Mouse (Mus musculus) forebrain, embryonic 15.5 days (tissue): ENCODE data around the gene Nxpe3. TPM values are rescaled to one million over a fixed set of nuclear protein-coding genes. Genes with fewer than 3 reads are reported as not detected.
A peak's percentile ranks its signal among the peaks of the same experiment; 100 is the strongest.

ENCODE experiments used
- ATAC-seq: fragments of 200-750 bp; cut with Nextera tagmentation; replicated peaks from 2 replicates; pipeline ENCODE4 v1.8.0; 2017; ENCODE audit warnings: mild to moderate bottlenecking, moderate TSS enrichment, moderate library complexity
- H3K27ac ChIP-seq: fragments of 300-500 bp; sonication (generic); replicated peaks from 2 replicates; pipeline ENCODE4 v1.5.1; 2015; ENCODE audit warnings: mild to moderate bottlenecking, inconsistent platforms
- H3K27me3 ChIP-seq: fragments of 300-500 bp; sonication (generic); 2 replicates; pipeline ENCODE4 v1.6.1; 2015; ENCODE audit warnings: inconsistent platforms
- H3K36me3 ChIP-seq: fragments of 300-500 bp; sonication (generic); 2 replicates; pipeline ENCODE4 v1.6.1; 2015; ENCODE audit warnings: mild to moderate bottlenecking, inconsistent platforms
- H3K4me1 ChIP-seq: fragments of 300-500 bp; sonication (generic); 2 replicates; pipeline ENCODE4 v1.6.1; 2015; ENCODE audit warnings: inconsistent platforms
- H3K4me2 ChIP-seq: fragments of 300-500 bp; sonication (generic); replicated peaks from 2 replicates; pipeline ENCODE4 v1.6.1; 2015; ENCODE audit warnings: mild to moderate bottlenecking, inconsistent platforms
- H3K4me3 ChIP-seq: fragments of 300-500 bp; sonication (generic); 2 replicates; pipeline ENCODE4 v1.5.1; 2015; ENCODE audit warnings: mild to moderate bottlenecking, inconsistent platforms
- H3K9ac ChIP-seq: fragments of 300-500 bp; sonication (generic); replicated peaks from 2 replicates; pipeline ENCODE4 v1.6.1; 2015; ENCODE audit warnings: mild to moderate bottlenecking, inconsistent platforms
- H3K9me3 ChIP-seq: fragments of 300-500 bp; sonication (generic); 2 replicates; pipeline ENCODE4 v1.6.1; 2016; ENCODE audit warnings: inconsistent platforms
- WGBS: fragments of 180-500 bp; shearing (Covaris S2); methylation state at CpG from one replicate; pipeline ENCODE4 v1.1.7; 2015; ENCODE audit warnings: mixed read lengths; 5-methylcytosine and 5-hydroxymethylcytosine counted together
- polyA plus RNA-seq: library from polyadenylated mRNA; unstranded; fragments of >200 nt; fragmentation: Nextera tagmentation; extraction: Ambion mirVana; gene quantifications from 2 replicates; pipeline ENCODE4 v1.2.1, GENCODE M21; 2015

Gene Nxpe3
- polyA plus RNA-seq, 1 experiment from 2014 or later, result 1.3 TPM

DNA sequence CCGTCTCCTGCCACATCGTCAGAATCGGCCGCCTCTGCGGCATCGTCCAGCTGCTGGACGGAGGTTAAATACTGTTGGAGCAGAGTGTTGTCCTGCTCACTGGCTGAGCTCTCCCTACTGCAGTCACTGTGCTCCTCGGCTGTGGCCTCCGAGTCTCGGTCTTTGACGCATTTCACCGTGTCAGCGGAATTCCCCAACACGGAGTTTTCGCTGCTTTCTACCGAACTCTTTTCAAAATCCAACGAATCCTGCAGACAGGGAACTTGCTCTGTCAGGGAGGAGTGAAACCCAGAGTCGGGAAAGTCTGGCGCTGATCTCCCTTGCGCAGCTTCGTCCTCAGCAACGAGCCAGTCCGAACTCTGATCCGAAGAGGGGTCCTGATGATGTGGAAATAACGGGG lies 10.3 kb upstream of the Nxpe3 start:
- H3K27me3 ChIP-seq, result no peaks in the 10 kb centered on the region
- H3K9ac ChIP-seq, result no peak overlapping the region
- H3K4me3 ChIP-seq, result no peak overlapping the region
- H3K36me3 ChIP-seq, result peaks cover 26% of the 10 kb centered on the region
- no peaks in the 10 kb centered on the region for H3K4me1 ChIP-seq
- no peak overlapping the region for H3K27ac ChIP-seq
- WGBS, result 93% methylated on average over 25 of the region's 25 CpGs
- H3K4me2 ChIP-seq, result no peak overlapping the region
- ATAC-seq, result no peak
- H3K9me3 ChIP-seq, result no peaks in the 10 kb centered on the region

DNA sequence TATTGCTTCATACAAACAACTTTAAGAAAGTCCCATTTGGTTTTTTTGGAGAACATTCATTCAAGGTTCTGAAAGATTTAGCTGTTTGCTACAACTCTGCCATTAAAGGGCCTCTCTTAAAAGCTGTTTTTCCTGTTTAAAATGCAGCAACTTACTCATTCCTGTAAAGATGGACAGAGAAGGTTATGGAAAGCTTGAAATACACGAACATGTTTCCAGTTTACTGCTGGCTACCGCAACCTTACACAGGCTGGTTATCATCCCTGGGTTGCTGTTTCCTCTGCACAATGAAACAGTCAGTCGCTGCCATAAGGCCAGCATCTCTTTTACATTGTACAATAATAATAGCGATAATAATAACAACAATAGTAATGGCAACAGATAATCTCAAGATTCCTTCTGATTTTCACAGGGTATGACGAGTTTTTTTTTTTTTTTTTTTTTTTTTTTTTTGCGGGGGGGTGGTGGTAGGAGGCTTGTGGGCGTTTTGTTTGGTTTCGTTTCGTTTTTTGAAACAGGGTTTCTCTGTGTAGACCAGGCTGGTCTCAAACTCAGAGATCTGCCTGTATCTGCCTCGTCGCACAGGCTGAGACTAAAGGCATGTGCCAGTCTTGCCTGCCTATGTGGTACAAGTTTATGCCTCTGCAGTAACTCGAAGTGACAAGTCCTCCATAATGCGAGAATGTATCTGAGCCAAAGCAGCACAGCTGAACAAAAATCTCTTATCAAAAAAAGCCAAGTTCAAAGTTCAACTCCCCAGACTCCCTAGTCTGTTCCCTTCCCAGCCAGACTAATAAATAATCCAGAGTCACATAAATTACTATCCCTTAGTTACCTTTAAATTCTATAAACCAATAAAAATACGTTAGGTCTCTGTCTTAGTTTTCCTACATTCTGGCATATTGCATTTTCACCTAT lies 7.0 kb upstream of the Nxpe3 start:
- H3K4me1 ChIP-seq, result no peaks in the 10 kb centered on the region
- H3K4me2 ChIP-seq, result no peak overlapping the region
- H3K9ac ChIP-seq, result no peak overlapping the region
- H3K27me3 ChIP-seq, result no peaks in the 10 kb centered on the region
- WGBS, result 91% methylated on average over 14 of the region's 14 CpGs
- H3K36me3 ChIP-seq, result peaks cover 22% of the 10 kb centered on the region
- no peak for ATAC-seq
- H3K27ac ChIP-seq, result no peak overlapping the region
- H3K9me3 ChIP-seq, result no peaks in the 10 kb centered on the region
- H3K4me3 ChIP-seq, result no peak overlapping the region

DNA sequence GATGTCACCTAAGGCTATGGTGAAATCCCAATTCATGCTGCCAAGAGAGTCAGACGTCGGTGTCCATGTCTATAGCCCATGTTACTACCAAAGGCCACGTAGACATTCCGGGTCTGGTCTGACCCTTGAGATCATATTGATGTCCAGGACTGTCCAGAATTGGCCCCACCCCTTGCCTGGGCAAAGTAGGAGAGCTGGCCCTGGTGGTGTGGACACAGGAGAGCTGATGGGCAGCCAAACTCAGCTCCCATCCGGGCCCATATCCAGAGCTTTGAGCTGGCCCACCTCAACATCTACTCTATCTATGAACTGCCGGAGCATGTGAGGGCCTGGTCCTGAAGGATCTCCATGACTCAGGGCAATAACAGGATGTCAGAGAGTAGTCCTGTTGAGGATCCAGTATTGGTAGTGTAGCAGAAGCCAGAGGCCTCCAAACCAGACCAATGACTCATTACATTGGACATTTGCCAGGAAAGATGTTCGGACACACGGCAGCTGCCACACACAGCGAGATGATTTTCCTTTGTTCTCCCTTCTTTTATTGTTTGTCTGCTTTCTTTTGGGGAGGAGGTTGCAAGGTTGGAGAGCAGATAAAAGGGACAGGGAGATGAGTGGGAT lies 3.4 kb upstream of the Nxpe3 start:
- Histone ChIP-seq H3K36me3 (peaks cover 7% of the 10 kb centered on the region; the same call in 1 of the 2 replicates), H3K4me2 (no peak overlapping the region), H3K27me3 (no peaks in the 10 kb centered on the region), H3K27ac (no peak overlapping the region), H3K4me3 (no peak overlapping the region), H3K9ac (no peak overlapping the region), H3K4me1 (peaks cover 16% of the 10 kb centered on the region), H3K9me3 (no peaks in the 10 kb centered on the region)
- 74% methylated on average over 9 of the region's 9 CpGs for WGBS
- no peak for ATAC-seq

DNA sequence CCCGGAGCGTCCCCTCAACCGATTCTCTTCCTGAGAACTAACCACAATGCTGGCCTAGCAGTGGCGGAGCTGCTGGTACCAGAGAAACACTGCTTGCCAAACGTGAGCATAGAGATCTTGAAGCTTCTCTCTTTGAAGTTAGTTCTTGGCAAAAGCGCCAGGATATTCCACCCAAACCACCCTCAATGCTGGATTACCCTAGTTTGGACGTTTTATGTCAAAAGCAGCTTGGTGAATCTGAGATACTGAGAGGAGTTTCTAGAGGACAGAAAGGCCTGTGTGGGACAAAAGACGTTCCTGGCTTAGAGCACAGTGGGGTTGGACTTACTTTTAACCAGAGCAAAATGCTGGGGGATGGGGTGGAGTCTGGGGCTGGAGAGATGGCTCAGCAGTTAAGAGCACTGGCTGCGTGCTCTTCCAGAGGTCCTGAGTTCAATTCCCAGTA lies 588 bp upstream of the Nxpe3 start:
- no peaks in the 10 kb centered on the region for H3K36me3 ChIP-seq
- H3K9me3 ChIP-seq, result no peaks in the 10 kb centered on the region
- H3K4me2 ChIP-seq, result peak overlapping the region; percentile 66
- peak overlapping the region; percentile 52 for H3K4me3 ChIP-seq
- H3K27me3 ChIP-seq, result no peaks in the 10 kb centered on the region
- peak overlapping the region; percentile 58 for H3K9ac ChIP-seq
- WGBS, result 2% methylated on average over 9 of the region's 9 CpGs
- peak overlapping the region; percentile 90 for H3K27ac ChIP-seq
- H3K4me1 ChIP-seq, result peaks cover 19% of the 10 kb centered on the region
- ATAC-seq, result peak; percentile 15

DNA sequence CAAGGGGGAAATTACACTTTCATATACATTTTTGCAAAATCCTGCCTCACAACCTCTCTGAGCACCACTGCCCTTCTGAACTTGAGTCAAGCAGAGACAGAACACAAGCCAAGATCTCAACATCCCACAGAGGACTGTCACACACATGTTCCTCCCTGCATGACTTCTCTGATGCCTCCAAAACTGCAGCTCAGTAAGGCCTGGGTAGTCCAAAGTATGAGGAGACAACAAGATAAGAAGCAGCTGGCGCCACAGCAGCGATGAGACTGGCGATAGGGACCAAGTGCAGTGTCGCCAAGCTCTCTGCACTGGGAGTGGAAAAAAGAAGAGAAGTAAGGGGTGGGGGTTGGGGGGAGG lies 571 bp downstream of the Nxpe3 start:
- Histone ChIP-seq H3K9ac (peak overlapping the region; percentile 58), H3K36me3 (peaks cover 2% of the 10 kb centered on the region), H3K4me1 (peaks cover 19% of the 10 kb centered on the region), H3K27me3 (no peaks in the 10 kb centered on the region), H3K4me2 (peak overlapping the region; percentile 66), H3K27ac (peak overlapping the region; percentile 90), H3K9me3 (no peaks in the 10 kb centered on the region), H3K4me3 (peak overlapping the region; percentile 52)
- ATAC-seq, result no peak; the same call in 1 of the 2 replicates
- 0% methylated on average over 4 of the region's 4 CpGs for WGBS

DNA sequence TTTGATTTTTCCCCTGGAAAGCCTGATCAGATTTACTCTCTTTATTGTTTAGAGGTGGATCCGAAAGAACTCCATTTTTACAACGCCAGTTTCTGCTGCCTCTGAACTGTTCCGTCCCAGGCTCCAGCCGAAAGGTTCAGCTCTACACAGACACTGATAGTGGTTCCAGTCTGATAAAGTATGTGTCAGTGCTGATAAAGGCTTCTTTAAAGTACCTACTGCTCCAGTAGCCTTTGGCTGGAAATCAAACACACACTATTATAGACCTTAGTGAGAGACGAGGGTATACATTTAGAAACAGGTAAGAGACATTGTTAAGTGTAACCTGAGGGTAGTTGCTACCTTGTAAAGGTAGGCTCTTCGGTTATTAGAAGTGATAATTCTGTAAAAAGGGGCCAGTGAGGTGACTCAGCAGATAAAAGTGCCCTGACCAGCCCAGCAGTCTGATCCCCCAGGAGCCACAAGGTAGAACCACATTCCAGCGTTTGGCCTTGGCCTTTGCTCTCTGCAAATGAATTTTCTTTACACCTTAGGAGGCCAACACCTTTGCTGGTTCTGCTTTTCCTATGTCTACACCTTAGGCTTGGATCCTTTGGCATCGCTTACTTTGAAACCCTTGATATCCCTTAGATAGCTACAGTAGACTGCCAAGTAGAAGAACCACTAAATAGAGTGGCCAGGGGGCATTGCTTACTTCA lies 1.5 kb downstream of the Nxpe3 start:
- H3K4me3 ChIP-seq, result peak overlapping the region; percentile 52; the same call in 1 of the 2 replicates
- no peaks in the 10 kb centered on the region for H3K27me3 ChIP-seq
- H3K36me3 ChIP-seq, result peaks cover 6% of the 10 kb centered on the region
- peaks cover 19% of the 10 kb centered on the region for H3K4me1 ChIP-seq
- ATAC-seq, result no peak
- no peaks in the 10 kb centered on the region for H3K9me3 ChIP-seq
- no peak overlapping the region for H3K27ac ChIP-seq
- WGBS, result 87% methylated on average over 8 of the region's 8 CpGs
- peak overlapping the region; percentile 66; the same call in 1 of the 2 replicates for H3K4me2 ChIP-seq
- no peak overlapping the region for H3K9ac ChIP-seq

DNA sequence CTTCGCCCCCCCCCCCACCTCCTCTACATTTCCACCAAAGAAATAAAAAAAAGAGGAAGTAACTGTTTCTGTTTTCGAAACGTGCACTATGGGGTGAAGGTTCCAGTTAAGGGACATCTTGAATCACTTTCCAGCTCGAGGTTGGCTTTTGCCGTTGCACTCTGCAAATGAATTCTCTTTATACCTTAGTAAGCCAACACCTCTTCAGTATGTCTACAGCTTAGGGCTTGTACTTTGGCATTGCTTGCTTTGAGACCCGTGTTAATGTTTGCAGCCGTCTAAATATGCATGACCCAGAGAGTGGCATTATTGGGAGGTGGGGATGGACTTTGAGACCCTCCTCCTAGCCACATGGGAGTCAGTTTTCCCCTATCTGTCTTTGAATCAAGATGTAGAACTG lies 2.6 kb downstream of the Nxpe3 start:
- Histone ChIP-seq H3K4me2 (no peak overlapping the region), H3K27me3 (no peaks in the 10 kb centered on the region), H3K9ac (no peak overlapping the region), H3K36me3 (peaks cover 11% of the 10 kb centered on the region), H3K9me3 (no peaks in the 10 kb centered on the region), H3K4me1 (peaks cover 19% of the 10 kb centered on the region), H3K4me3 (no peak overlapping the region), H3K27ac (no peak overlapping the region)
- no peak for ATAC-seq
- 89% methylated on average over 6 of the region's 7 CpGs for WGBS

DNA sequence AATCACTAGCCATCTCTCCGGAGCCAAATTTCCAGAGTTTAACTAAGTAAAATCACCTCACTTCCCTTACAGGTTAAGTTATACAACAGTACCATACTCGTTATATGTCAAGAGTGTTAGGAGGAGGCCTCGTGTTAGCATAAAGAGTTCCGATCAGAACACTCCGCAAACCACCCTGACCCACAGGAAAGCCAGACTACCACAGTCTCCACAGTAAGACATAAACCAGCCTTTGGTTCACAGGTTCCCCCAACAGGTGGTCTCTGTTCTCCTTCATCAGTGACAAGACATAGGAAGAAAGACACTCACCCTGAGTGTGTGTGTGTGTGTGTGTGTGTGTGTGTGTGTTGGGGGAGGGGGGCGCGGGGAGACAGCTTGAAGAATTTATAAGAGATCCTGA lies 3.7 kb downstream of the Nxpe3 start:
- H3K27ac ChIP-seq, result no peak overlapping the region
- H3K27me3 ChIP-seq, result no peaks in the 10 kb centered on the region
- no peak for ATAC-seq
- H3K36me3 ChIP-seq, result peaks cover 11% of the 10 kb centered on the region
- peaks cover 19% of the 10 kb centered on the region for H3K4me1 ChIP-seq
- H3K9me3 ChIP-seq, result no peaks in the 10 kb centered on the region
- no peak overlapping the region for H3K9ac ChIP-seq
- WGBS, result 95% methylated on average over 7 of the region's 7 CpGs
- no peak overlapping the region for H3K4me2 ChIP-seq
- no peak overlapping the region for H3K4me3 ChIP-seq

DNA sequence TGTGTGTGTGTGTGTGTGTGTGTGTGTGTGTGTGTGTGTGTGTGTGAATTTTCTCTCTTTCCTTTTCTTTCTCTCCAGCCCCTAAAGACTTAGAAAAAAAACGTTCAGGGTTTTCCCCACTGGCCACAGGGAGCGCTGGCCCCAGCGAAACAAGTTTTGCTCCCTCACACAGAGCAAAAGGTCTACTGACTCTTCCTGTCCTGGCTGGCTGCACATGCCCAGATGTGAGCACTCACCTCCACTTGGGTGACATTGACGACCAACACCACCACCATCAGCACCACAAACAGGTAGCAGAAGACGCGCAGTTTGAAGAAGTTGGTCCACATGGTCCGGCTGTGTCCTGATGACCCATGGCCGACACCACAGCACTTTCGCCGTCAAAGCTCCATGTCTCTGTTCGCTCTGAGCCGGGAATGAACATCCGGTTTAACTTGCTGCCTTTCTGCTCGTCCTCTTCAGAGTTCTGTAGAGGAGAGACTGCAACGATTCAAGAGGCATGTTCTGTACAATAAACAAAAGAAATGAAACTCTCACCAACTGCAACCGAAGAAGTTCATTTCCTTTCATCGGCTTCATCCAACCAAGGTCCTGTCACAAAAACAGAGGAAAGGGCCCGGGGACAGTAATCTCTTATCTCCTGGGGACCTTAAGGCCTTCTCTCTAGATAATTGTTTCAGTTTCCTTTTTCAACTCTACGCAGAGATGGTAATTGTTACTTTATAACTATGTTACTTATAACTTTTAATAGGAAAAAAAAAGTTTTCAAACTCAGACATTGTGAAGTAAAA lies 4.5 kb downstream of the Nxpe3 start:
- no peak overlapping the region for H3K4me3 ChIP-seq
- ATAC-seq, result no peak
- H3K4me1 ChIP-seq, result peaks cover 15% of the 10 kb centered on the region
- H3K27ac ChIP-seq, result no peak overlapping the region
- H3K27me3 ChIP-seq, result no peaks in the 10 kb centered on the region
- 91% methylated on average over 19 of the region's 19 CpGs for WGBS
- no peaks in the 10 kb centered on the region for H3K9me3 ChIP-seq
- no peak overlapping the region for H3K9ac ChIP-seq
- peaks cover 11% of the 10 kb centered on the region for H3K36me3 ChIP-seq
- no peak overlapping the region for H3K4me2 ChIP-seq

DNA sequence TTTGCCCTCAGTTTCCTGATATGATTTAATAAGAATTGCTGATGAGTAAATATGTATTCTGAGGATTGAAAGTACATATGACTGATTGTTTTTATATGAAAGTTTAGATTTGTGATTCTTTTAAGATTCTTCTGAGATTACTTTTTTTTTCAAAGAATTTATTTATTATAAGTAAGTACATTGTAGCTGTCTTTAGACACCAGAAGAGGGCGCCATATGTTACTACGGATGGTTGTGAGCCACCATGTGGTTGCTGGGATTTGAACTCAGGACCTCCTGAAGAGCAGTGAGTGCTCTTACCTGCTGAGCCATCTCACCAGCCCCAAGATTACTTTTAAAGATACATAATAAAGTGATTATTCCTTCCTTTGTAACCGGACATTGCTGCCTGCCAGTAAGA lies 5.6 kb downstream of the Nxpe3 start:
- Histone ChIP-seq H3K9me3 (no peaks in the 10 kb centered on the region), H3K4me2 (no peak overlapping the region), H3K27me3 (no peaks in the 10 kb centered on the region), H3K4me1 (peaks cover 13% of the 10 kb centered on the region), H3K27ac (no peak overlapping the region), H3K36me3 (peaks cover 14% of the 10 kb centered on the region), H3K4me3 (no peak overlapping the region), H3K9ac (no peak overlapping the region)
- no peak for ATAC-seq
- WGBS, result 88% methylated on average over 3 of the region's 3 CpGs

DNA sequence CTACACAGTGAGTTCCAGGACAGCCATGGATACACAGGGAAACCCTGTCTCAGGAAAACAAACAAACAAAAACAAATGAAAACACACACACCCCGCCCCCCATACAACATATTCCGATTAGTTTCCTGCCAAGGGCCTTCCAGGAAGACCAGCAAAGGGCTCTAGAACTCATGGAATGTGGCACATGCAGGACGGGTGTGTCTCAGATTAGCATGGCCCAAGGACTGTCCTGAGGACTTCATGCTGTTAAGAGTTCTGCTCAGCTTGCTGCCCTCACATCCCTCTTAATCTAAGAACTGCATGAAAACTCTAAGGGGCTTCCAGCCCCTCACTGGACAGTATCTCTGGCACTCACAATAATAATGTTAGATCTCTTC lies 6.5 kb downstream of the Nxpe3 start:
- ATAC-seq, result no peak
- Histone ChIP-seq H3K27ac (no peak overlapping the region), H3K4me1 (peaks cover 4% of the 10 kb centered on the region; the same call in 1 of the 2 replicates), H3K9me3 (no peaks in the 10 kb centered on the region), H3K4me2 (no peak overlapping the region), H3K36me3 (peaks cover 16% of the 10 kb centered on the region), H3K4me3 (no peak overlapping the region), H3K27me3 (no peaks in the 10 kb centered on the region), H3K9ac (no peak overlapping the region)
- 84% methylated on average over 3 of the region's 3 CpGs for WGBS
